Mouse (Mus musculus) gastrocnemius, postnatal 4 days (tissue): ENCODE results near the gene Disc1. TPM values are rescaled to one million over a fixed set of nuclear protein-coding genes. Genes with fewer than 3 reads are reported as not detected.

ENCODE experiments used
- DNase-seq, 2 experiments: peaks; one replicate each; pipeline ENCODE4 v3.0.0; 2021 to 2022; ENCODE audit warnings: low spot score in 2 of 2, mixed read lengths in 2 of 2
- total RNA-seq, 2 experiments: library from RNA; stranded (reverse); gene quantifications; 2 replicates each; pipeline ENCODE4 v1.2.3; 2021

The Disc1 gene
- total RNA-seq, 2 experiments from 2014 or later = 4.7 to 5.6 TPM

- DNase-seq = peak in 1 of 2 experiments; percentile 66
Observed at GRCm38 (mm10) chr8:125066913-125067595, 13.1 kb downstream of the Disc1 start.

DNA sequence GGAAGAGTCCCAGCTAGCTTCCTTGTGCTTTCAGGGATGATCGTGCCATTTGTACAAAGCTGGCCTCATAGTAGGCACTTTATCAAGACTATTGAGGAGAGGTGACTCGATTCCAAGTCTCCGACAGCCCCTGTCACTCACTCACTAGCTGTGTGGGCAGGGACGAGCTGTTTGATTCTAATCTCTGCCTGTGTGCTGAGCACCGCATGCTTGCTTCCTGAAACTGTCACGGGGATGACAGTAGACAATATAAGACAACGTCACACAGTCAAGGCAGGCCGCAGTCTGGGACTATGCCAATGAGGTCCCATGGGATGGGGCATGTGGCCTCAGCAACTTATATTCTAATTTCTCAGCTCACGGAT is 13.6 kb downstream of the Disc1 start:
- peak in 1 of 2 experiments; percentile 30 for DNase-seq

GRCm38 (mm10) chr8:125068146-125068905 is 14.3 kb downstream of the Disc1 start:
- DNase-seq = no peak

GRCm38 (mm10) chr8:125069304-125069703 is 15.3 kb downstream of the Disc1 start:
- DNase-seq = no peak

DNA sequence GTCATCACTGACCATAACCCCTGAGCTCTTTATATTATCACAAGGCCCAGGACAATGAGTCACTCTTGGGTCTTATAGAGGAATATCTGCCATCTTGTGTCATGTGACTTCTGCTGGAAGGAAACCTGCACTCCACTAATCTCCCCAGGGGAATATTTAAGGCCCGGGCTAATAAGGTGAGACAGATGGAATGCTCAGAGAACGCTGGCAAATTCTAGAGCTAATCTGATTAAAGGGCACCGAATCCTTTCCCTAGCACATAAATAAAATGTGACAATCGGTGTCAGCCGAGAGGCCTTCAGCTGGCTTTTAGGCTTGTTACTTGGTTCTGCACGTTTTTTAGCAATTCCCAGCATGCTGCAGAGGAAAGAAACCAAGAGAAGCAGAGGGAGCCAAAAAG is 15.7 kb downstream of the Disc1 start:
- no peak for DNase-seq

DNA sequence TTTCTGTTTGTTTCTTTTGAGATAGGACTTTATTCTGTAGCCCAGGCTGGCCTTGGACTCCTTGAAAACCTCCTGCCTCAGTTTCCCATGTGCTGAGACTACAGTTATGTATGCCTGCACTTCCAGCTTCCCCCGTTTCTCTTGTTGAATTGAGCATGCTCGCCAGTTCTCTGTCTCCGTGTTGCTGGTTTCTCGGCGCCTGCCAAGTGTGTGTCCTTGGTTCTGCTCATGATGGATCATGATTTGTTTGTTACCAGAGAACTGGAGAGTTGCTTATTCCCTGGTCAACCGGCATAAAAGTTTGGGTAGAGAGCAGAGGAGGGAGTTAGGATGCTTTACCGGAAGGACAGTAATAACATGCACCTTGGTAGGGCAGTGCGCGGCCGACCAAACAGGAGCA is 20.1 kb downstream of the Disc1 start:
- no peak for DNase-seq

DNA sequence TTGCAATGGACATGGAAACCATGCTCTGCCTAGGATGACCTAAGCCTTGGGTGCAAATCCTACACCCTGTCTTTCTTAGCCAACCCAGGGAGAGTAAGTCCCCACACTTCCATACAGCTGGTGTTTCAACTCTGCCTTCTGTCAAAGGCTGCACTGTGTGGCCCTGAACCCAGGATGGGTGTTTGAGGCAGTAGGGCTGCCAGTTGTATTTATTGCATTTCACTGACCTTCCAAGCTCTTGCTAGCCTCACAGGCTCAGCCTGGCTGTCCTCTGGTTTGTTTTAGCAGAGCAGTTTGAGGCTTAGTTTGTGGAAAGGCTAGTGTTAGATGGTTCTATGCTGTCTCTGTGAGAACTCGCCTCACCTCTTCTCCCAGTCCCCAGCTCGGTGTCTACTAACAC is 20.6 kb downstream of the Disc1 start:
- no peak for DNase-seq

- no peak for DNase-seq
Observed at GRCm38 (mm10) chr8:125075389-125075788, 21.4 kb downstream of the Disc1 start.

GRCm38 (mm10) chr8:125077326-125077725 is 23.3 kb downstream of the Disc1 start:
- DNase-seq = no peak

DNA sequence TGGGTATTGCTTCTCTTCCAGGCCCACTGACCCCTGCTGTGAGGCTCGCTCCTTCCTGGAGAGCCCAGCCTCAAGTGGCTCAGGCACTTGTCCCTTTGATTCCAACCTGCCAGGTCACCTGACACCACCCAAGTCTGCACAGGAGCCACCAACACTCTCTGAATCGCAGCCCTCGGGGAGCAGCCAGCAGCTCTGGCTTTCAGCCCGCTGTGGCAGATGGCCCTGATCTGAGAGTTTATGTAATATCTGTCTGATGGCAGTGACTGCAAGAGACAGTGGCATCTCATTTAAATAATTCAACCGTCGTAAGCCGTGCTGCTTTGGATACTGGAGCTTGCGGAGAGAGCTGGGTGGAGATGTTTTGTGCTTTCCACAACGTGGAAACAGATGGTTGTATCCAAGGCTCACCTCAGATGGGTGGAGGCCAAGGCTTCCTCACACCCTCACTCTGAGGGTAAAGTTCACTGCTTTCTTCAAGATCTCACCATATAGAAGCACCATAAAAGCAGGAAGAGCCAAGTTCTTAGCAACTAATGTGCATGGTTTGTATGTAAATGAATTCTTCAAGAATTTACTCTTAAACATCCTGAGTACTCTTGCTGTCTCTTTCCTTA is 24.9 kb downstream of the Disc1 start:
- peak in 1 of 2 experiments; percentile 29 for DNase-seq

- no peak for DNase-seq
Observed at GRCm38 (mm10) chr8:125080388-125081344, 26.7 kb downstream of the Disc1 start.

DNA sequence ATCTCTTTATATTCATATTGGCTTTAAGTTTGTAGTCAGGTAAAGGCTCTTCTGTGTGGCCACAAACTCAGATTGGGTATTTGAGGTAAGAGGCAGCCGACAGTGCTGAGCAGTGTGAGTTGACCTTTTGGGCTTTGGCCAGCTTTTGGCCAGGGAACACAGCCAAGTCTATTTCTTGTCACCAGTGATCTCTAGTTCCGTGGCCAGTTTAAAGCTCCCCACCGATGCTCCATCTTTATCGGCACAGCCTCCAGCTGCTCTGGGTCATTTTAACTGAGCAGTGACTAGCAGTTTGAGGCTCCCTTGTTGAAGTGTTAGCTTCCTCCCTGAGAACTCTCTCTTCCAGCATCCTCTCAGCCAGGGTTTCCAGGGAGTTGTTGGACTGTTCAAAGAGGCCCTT is 29.8 kb downstream of the Disc1 start:
- peak in 1 of 2 experiments; percentile 51 for DNase-seq

DNA sequence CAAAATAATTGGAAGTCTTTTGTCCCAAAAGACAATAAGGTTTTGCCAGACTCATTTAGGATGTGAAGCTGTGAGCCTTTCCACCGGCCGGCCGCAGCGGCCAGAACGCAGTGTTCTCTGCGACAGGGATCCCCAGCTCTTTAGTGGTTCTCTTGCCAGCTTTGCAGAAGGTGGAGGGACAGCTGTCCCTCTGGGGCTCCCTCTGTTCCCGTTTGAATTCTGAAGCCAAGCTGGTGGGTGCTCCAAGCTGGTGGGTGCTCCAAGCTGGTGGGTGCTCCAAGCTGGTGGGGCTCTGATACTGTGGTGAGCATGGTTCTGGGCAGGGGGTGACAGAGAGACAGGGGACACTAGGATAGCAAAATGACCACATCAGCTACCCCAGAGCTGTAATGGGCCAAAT is 30.5 kb downstream of the Disc1 start:
- DNase-seq = no peak

- DNase-seq = peak; percentile 37 to 63
Observed at GRCm38 (mm10) chr8:125090889-125091740, 37.1 kb downstream of the Disc1 start.

GRCm38 (mm10) chr8:125097140-125097539 is 43.1 kb downstream of the Disc1 start:
- no peak for DNase-seq

DNA sequence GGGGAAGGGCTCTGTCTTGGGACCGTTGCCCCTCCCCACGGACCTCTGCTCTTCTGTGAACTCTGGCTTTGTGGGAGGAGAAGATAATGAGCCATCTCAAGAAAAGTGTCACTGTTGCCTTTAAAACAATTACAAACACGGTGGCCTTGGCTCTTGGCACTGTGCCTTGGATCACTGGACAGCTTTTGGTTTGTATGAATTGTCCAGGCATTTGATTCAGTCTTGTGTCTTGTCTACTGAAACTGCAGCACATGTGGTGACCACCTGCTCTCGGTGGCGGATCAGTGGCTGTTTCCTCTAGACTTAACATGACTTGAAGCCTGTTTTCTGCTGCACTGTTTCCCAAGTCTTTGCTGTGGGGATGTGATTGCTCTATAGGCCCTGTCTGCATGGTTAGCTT is 44.1 kb downstream of the Disc1 start:
- no peak for DNase-seq

DNA sequence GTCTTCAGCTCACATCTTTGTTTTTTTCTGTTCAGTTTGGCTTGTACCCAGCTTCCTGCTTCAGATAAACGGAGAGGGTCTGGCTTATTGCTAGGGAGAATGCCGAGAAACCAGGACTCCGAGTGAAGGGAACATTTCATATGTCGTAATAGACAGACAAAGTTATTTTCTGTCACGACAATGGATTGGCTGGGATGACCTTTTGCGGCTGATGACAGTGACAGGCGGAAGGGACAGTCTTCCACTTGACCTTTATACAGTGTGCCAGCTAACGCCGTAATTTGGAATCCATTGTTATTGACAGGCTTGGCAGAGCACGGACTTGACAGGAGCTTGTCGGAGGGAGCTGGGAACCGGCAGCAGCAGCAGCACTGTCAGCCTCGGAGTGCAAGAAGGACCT is 48.3 kb downstream of the Disc1 start:
- no peak for DNase-seq

DNA sequence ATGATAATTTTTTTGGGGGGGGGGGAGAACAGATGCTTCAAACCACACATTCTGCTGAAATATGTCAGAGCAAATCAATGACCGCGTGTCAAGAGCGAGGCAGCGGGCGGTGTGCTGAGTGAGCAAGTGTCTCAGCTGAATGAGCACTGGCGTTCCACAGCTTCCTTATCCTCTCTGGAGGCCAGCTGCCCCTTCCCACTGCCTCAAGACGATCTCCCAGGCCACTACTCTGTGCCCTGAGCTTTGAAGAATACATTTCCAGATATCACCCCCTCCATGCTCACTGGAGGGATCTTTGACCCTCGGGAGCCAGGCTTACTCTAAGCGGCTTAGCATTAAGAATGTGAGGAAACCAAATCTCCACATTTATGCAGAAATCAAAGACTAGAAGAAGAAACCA is 59.2 kb downstream of the Disc1 start:
- no peak for DNase-seq

GRCm38 (mm10) chr8:125113831-125114230 is 59.8 kb downstream of the Disc1 start:
- DNase-seq = no peak

DNA sequence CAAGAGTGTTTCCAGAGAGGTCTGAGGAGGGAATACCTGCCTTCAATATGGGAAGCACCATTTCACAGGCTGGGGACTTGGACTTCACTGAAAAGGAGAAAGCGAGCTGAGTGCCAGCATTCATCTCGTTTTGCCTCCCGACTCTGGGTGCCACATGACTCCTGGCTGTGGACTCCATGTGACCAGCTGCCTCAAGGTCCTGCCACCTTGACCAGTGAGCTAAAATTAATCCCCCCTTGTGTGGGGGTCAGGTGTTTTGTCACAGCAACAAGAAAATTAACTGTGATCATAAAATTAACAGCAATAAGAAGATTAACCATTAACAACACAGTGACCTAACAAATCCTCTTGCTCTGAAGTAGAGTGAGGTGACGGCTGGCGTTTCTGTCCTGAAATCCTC is 61.3 kb downstream of the Disc1 start:
- no peak for DNase-seq
